Mouse (Mus musculus) stomach, postnatal 0 days (tissue): Measurements from ENCODE around the gene Aldh3b2. TPM values are rescaled to one million over a fixed set of nuclear protein-coding genes. Genes with fewer than 3 reads are reported as not detected.
A peak's percentile ranks its signal among the peaks of the same experiment; 100 is the strongest.

Experiments used
- ATAC-seq: fragments of 200-750 bp; cut with Nextera tagmentation; 2 replicates; pipeline ENCODE4 v1.8.0; 2017; ENCODE audit not compliant: low FRiP score, low TSS enrichment
- DNase-seq: peaks from one replicate; pipeline ENCODE4 v3.0.0-alpha.2; 2016; ENCODE audit warnings: low spot score
- H3K27ac ChIP-seq: fragments of 300-500 bp; sonication (generic); replicated peaks from 2 replicates; pipeline ENCODE4 v1.5.1; 2014; ENCODE audit warnings: mild to moderate bottlenecking, control low read depth
- H3K27me3 ChIP-seq: fragments of 300-500 bp; sonication (generic); 2 replicates; pipeline ENCODE4 v1.6.1; 2014; ENCODE audit warnings: low read length; ENCODE audit not compliant: control insufficient read depth, insufficient read depth
- H3K36me3 ChIP-seq: fragments of 300-500 bp; sonication (generic); 2 replicates; pipeline ENCODE4 v1.6.1; 2014; ENCODE audit warnings: low read length, mixed read lengths; ENCODE audit not compliant: control insufficient read depth, insufficient read depth
- H3K4me1 ChIP-seq: fragments of 300-500 bp; sonication (generic); replicated peaks from 2 replicates; pipeline ENCODE4 v1.6.1; 2014; ENCODE audit warnings: antibody characterized with exemption; ENCODE audit not compliant: control insufficient read depth, insufficient read depth
- H3K4me2 ChIP-seq: fragments of 300-500 bp; sonication (generic); replicated peaks from 2 replicates; pipeline ENCODE4 v1.6.1; 2014; ENCODE audit warnings: low read depth, mild to moderate bottlenecking, control low read depth, moderate library complexity
- H3K4me3 ChIP-seq: fragments of 300-500 bp; sonication (generic); 2 replicates; pipeline ENCODE4 v1.5.1; 2014; ENCODE audit warnings: low read depth, low read length, control low read depth
- H3K9ac ChIP-seq: fragments of 300-500 bp; sonication (generic); 2 replicates; pipeline ENCODE4 v1.6.1; 2014; ENCODE audit warnings: mild to moderate bottlenecking, low read length, control low read depth, mixed read lengths
- H3K9me3 ChIP-seq: fragments of 300-500 bp; sonication (generic); 2 replicates; pipeline ENCODE4 v1.6.1; 2016; ENCODE audit warnings: low read length; ENCODE audit not compliant: control insufficient read depth
- CTCF ChIP-seq: IDR thresholded peaks from 2 replicates; pipeline ENCODE4 v1.5.1; 2016; ENCODE audit warnings: antibody characterized with exemption, low read depth, mild to moderate bottlenecking, moderate library complexity
- EP300 ChIP-seq: optimal IDR thresholded peaks from 2 replicates; pipeline ENCODE3; 2016; ENCODE audit warnings: antibody characterized with exemption
- WGBS: fragments of 180-500 bp; shearing (Covaris S2); extraction: QIAGEN DNeasy Blood & Tissue Kit; methylation state at CpG from one replicate; pipeline ENCODE4 v1.1.7; 2014; 5-methylcytosine and 5-hydroxymethylcytosine counted together
- polyA plus RNA-seq: library from polyadenylated mRNA; unstranded; fragments of >200 nt; fragmentation: Nextera tagmentation; extraction: Ambion mirVana; gene quantifications from 2 replicates; pipeline ENCODE4 v1.2.1, GENCODE M21; 2015

Aldh3b2 gene
- polyA plus RNA-seq, 1 experiment from 2014 or later, result 75.8 TPM

- H3K27me3 ChIP-seq, result no peaks in the 10 kb centered on the region
- no peak for ATAC-seq
Measured at GRCm38 (mm10) chr19:3985261-3985681, 13.1 kb downstream of the Aldh3b2 start.

GRCm38 (mm10) chr19:3986334-3986733, 14.2 kb downstream of the Aldh3b2 start, which contains the start of gene Acy3:
Gene Acy3 (plus strand): TSS chr19:3986570.
- H3K27me3 ChIP-seq, result no peaks in the 10 kb centered on the region
- 5% methylated on average over 8 of the region's 8 CpGs for WGBS
- H3K9ac ChIP-seq, result peak within 1 kb of the TSS; percentile 49
- no peak within 1 kb of the TSS for H3K4me3 ChIP-seq
- DNase-seq (peak; percentile 91), ATAC-seq (peak; percentile 86)
- peaks cover 5% of the 10 kb centered on the region; the same call in 1 of the 2 replicates for H3K4me1 ChIP-seq
- no peaks in the 10 kb centered on the region for H3K36me3 ChIP-seq
- peak within 1 kb of the TSS; percentile 0 for H3K4me2 ChIP-seq
- H3K27ac ChIP-seq, result peak within 1 kb of the TSS; percentile 77
- TF ChIP-seq EP300, result no peak
- TF ChIP-seq CTCF, result no peak
- H3K9me3 ChIP-seq, result no peaks in the 10 kb centered on the region

More at GRCm38 (mm10) chr19:3985261-3985681, 13.1 kb downstream of the Aldh3b2 start:
- Histone ChIP-seq H3K4me1 (peaks cover 5% of the 10 kb centered on the region; the same call in 1 of the 2 replicates), H3K9me3 (no peaks in the 10 kb centered on the region), H3K9ac (no peak overlapping the region), H3K27ac (peak overlapping the region; percentile 45; the same call in 1 of the 2 replicates), H3K36me3 (no peaks in the 10 kb centered on the region), H3K4me2 (no peak overlapping the region), H3K4me3 (no peak overlapping the region)
- 36% methylated on average over 8 of the region's 8 CpGs for WGBS
- TF ChIP-seq CTCF, result no peak
- TF ChIP-seq EP300, result no peak
- no peak for DNase-seq

DNA sequence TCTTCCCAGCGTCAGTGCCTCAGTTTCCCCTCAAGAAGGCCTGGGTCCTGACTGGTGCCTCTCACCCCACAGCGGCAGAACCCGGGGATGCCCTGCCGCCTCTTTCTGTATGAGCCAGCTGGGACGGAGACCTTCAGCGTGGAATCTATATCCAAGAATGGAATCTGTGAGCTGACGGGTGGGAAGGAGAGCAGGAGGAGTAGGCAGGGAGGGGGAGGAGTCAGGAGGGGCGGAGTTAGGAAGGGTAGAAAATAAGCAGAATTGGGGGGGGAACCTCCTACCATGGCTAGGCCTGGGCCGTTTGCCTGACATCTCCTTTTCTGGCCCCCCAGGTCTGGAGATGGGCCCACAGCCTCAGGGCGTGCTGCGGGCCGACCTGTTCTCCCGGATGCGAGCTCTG, 15.9 kb downstream of the Aldh3b2 start:
- H3K9ac ChIP-seq, result no peak overlapping the region
- no peak for TF ChIP-seq CTCF
- TF ChIP-seq EP300, result no peak
- ATAC-seq (no peak), DNase-seq (no peak)
- no peak overlapping the region for H3K27ac ChIP-seq
- no peaks in the 10 kb centered on the region for H3K27me3 ChIP-seq
- no peaks in the 10 kb centered on the region for H3K36me3 ChIP-seq
- H3K4me1 ChIP-seq, result peaks cover 5% of the 10 kb centered on the region; the same call in 1 of the 2 replicates
- no peaks in the 10 kb centered on the region for H3K9me3 ChIP-seq
- H3K4me2 ChIP-seq, result no peak overlapping the region
- H3K4me3 ChIP-seq, result no peak overlapping the region
- 82% methylated on average over 14 of the region's 14 CpGs for WGBS

DNA sequence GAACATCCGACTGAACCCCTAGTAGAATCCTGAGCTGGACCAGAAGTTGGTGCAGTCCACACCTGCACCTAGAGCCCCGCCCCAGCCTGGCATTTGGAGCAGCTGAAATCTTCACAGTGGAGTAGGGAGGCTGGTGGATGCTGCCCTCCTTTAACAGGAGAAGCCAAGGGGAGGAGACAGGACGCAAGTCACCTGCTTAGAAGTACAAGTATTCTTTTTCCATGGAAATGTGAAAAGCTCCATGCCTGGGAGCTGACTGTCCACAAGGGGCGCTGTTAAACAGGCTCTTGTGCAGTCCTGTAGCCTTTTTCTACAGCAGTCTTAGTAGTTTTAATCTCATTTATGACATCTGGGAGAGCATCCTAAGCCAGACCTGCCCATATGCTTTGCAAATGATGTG, 16.6 kb downstream of the Aldh3b2 start:
- TF ChIP-seq CTCF (peak; percentile 47), EP300 (no peak)
- no peak overlapping the region for H3K27ac ChIP-seq
- H3K4me1 ChIP-seq, result peaks cover 5% of the 10 kb centered on the region; the same call in 1 of the 2 replicates
- H3K9me3 ChIP-seq, result no peaks in the 10 kb centered on the region
- no peak overlapping the region for H3K4me2 ChIP-seq
- WGBS, result 84% methylated on average over 4 of the region's 4 CpGs
- H3K4me3 ChIP-seq, result no peak overlapping the region
- DNase-seq, result no peak
- ATAC-seq, result no peak
- H3K9ac ChIP-seq, result no peak overlapping the region
- H3K36me3 ChIP-seq, result no peaks in the 10 kb centered on the region
- no peaks in the 10 kb centered on the region for H3K27me3 ChIP-seq

DNA sequence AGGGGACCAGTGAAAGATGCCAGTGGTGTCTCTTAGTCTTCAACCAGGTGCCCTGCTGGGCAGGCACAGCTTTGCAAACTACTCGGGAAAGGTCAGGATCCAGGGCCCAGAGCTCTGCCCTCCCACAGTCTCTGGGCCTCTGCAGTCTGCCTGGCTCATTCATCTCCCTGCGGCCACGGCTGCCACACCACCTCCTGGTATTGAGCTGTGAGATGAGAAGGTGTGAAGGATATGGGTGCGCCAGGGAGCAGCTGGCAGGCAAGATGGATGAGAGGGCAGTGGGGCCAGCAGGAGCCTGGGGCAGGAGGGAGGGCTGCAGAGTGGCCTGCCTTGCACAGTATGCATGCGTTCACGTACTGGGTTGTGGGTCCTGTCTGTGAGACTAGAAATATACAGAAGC, 18.7 kb downstream of the Aldh3b2 start:
- H3K27me3 ChIP-seq, result no peaks in the 10 kb centered on the region
- TF ChIP-seq EP300 (no peak), CTCF (no peak)
- no peak overlapping the region for H3K27ac ChIP-seq
- no peak overlapping the region for H3K9ac ChIP-seq
- WGBS, result 41% methylated on average over 6 of the region's 6 CpGs
- H3K36me3 ChIP-seq, result no peaks in the 10 kb centered on the region
- DNase-seq (no peak), ATAC-seq (no peak)
- no peak overlapping the region for H3K4me2 ChIP-seq
- H3K4me1 ChIP-seq, result 0 out of 2 replicates have a peak, but pooled peaks cover 5% of the 10 kb centered on the region
- H3K9me3 ChIP-seq, result no peaks in the 10 kb centered on the region
- H3K4me3 ChIP-seq, result no peak overlapping the region

DNA sequence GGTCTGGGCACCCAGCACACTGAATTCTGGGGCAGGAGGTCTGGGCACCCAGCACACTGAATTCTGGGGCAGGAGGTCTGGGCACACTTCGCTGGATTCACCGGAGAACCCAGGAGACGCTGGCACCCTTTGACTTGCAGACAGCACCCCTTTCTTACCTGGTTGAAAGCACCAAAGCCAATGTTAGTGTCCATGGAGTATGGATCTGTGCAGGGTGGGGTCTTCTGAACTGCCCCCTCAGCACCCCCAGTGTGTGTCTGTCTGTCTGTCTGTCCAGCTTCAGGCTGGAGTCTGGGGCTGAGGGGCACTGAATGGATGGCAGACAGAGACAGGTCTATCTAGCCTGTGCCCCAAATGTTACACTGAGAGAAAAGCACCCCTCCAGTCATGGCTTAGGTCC, 19.4 kb downstream of the Aldh3b2 start:
- DNase-seq, result no peak
- Histone ChIP-seq H3K9me3 (no peaks in the 10 kb centered on the region), H3K27me3 (no peaks in the 10 kb centered on the region), H3K27ac (no peak overlapping the region), H3K4me2 (no peak overlapping the region), H3K4me3 (no peak overlapping the region), H3K36me3 (no peaks in the 10 kb centered on the region), H3K9ac (no peak overlapping the region), H3K4me1 (0 out of 2 replicates have a peak, but pooled peaks cover 4% of the 10 kb centered on the region)
- WGBS, result 97% methylated on average over 3 of the region's 3 CpGs
- ATAC-seq, result no peak
- TF ChIP-seq EP300 (no peak), CTCF (no peak)
